Mouse (Mus musculus) stomach, embryonic 14.5 days (tissue): Measurements from ENCODE around the gene Ubtf. TPM values are rescaled to one million over a fixed set of nuclear protein-coding genes. Genes with fewer than 3 reads are reported as not detected.

ENCODE experiments used
- ATAC-seq: fragments of 200-750 bp; cut with Nextera tagmentation; 2 replicates; pipeline ENCODE4 v1.8.0; 2017; ENCODE audit warnings: low read depth, moderate TSS enrichment; ENCODE audit not compliant: insufficient number of reproducible peaks, insufficient read depth, low FRiP score
- H3K27ac ChIP-seq: fragments of 300-500 bp; sonication (generic); 2 replicates; pipeline ENCODE4 v1.5.1; 2014; ENCODE audit warnings: mild to moderate bottlenecking, low read length, moderate library complexity, mixed read lengths
- H3K27me3 ChIP-seq: fragments of 300-500 bp; sonication (generic); 2 replicates; pipeline ENCODE4 v1.6.1; 2014; ENCODE audit warnings: low read length, control low read depth, mixed read lengths; ENCODE audit not compliant: control insufficient read depth, insufficient read depth
- H3K36me3 ChIP-seq: fragments of 300-500 bp; sonication (generic); 2 replicates; pipeline ENCODE4 v1.6.1; 2014; ENCODE audit warnings: mild to moderate bottlenecking, control low read depth, low read length, moderate library complexity, mixed read lengths; ENCODE audit not compliant: control insufficient read depth, insufficient read depth
- H3K4me1 ChIP-seq: fragments of 300-500 bp; sonication (generic); 2 replicates; pipeline ENCODE4 v1.6.1; 2014; ENCODE audit warnings: low read length, control low read depth, mixed read lengths; ENCODE audit not compliant: control insufficient read depth, insufficient read depth
- H3K4me2 ChIP-seq: fragments of 300-500 bp; sonication (generic); replicated peaks from 2 replicates; pipeline ENCODE4 v1.6.1; 2014; ENCODE audit warnings: low read depth, low read length, control low read depth
- H3K4me3 ChIP-seq: fragments of 300-500 bp; sonication (generic); 2 replicates; pipeline ENCODE4 v1.5.1; 2014; ENCODE audit warnings: low read depth, low read length, control low read depth
- H3K9ac ChIP-seq: fragments of 300-500 bp; sonication (generic); replicated peaks from 2 replicates; pipeline ENCODE4 v1.6.1; 2014; ENCODE audit warnings: low read depth, mild to moderate bottlenecking, control low read depth, low read length, moderate library complexity, mixed read lengths
- H3K9me3 ChIP-seq: fragments of 300-500 bp; sonication (generic); 2 replicates; pipeline ENCODE4 v1.6.1; 2016; ENCODE audit warnings: low read depth, low read length, control low read depth; ENCODE audit not compliant: control insufficient read depth
- whole genome bisulfite sequencing: fragments of 180-500 bp; shearing (Covaris S2); extraction: QIAGEN DNeasy Blood & Tissue Kit; methylation state at CpG from one replicate; pipeline ENCODE4 v1.1.7; 2014; 5-methylcytosine and 5-hydroxymethylcytosine counted together
- polyA plus RNA-seq: library from polyadenylated mRNA; unstranded; fragments of >200 nt; fragmentation: Nextera tagmentation; extraction: Ambion mirVana; gene quantifications from 2 replicates; pipeline ENCODE4 v1.2.1, GENCODE M21; 2014

Ubtf gene
- polyA plus RNA-seq, 1 experiment from 2014 or later, result 77.3 TPM

DNA sequence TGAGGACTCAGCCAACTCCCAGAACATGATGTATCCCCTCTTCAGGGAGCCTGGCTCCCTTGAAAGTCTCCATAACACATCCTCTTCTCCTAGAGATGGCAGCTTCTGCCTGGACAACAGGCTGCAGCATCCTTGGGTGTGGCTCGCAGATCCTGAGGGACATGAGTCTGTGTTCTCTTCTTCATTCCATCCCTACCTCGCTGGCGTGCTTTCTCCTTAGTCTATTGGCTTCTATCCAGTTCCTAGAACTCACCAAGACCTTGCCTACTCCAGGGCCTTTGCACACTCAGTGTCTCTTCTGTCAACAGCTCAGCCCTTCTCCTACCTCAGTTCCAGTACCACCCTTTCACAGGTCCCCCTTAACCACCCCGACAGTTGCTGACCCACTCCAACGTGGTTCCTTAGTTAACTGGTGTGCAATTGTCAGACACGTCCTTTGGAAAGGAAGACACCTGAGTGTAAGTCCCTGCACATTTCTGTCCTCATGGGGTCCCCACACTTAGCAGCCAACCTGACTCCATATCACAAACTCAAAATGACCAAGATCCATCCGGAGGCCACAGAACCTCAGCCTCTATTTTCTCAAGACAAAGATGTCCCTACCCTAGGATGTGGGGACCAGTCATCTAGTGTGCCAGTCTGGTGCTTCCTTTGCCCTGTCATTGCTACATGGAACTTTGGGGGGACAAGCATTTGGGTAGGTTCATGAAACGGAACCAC, 42.4 kb upstream of the Ubtf start:
- H3K4me2 ChIP-seq, result no peak overlapping the region
- no peak for ATAC-seq
- H3K9me3 ChIP-seq, result no peaks in the 10 kb centered on the region
- H3K9ac ChIP-seq, result no peak overlapping the region
- H3K4me3 ChIP-seq, result no peak overlapping the region
- no peak overlapping the region for H3K27ac ChIP-seq
- no peaks in the 10 kb centered on the region for H3K4me1 ChIP-seq
- no peaks in the 10 kb centered on the region for H3K36me3 ChIP-seq
- H3K27me3 ChIP-seq, result no peaks in the 10 kb centered on the region
- 80% methylated on average over 8 of the region's 8 CpGs for WGBS

DNA sequence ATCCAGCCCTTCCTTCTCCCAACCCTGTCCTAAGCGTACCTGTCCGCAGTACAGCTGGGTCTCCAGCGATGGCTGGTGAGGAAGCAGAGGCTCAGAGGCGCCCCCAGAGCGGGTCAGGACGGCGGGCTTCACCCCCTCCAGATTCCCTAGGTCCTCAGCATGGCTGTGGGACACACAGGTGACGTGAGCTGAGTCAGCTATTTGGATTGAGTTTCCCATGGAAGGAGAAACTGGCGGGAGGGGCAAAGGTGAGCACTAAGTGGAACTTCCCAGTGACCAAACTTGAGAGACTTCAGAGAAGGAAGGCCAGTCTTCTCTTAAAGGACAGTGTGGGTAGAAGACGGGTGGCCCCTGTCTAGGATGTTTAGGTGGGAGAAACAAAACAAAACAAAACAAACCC, 38.8 kb upstream of the Ubtf start:
- no peak overlapping the region for H3K4me2 ChIP-seq
- no peaks in the 10 kb centered on the region for H3K36me3 ChIP-seq
- no peaks in the 10 kb centered on the region for H3K4me1 ChIP-seq
- no peak overlapping the region for H3K9ac ChIP-seq
- no peak overlapping the region for H3K4me3 ChIP-seq
- H3K9me3 ChIP-seq, result no peaks in the 10 kb centered on the region
- ATAC-seq, result no peak
- H3K27me3 ChIP-seq, result no peaks in the 10 kb centered on the region
- WGBS, result 64% methylated on average over 10 of the region's 10 CpGs
- H3K27ac ChIP-seq, result no peak overlapping the region

- no peak overlapping the region for H3K9ac ChIP-seq
- no peaks in the 10 kb centered on the region for H3K9me3 ChIP-seq
- 59% methylated on average over 31 of the region's 31 CpGs for WGBS
- no peak overlapping the region for H3K27ac ChIP-seq
- no peaks in the 10 kb centered on the region for H3K36me3 ChIP-seq
- H3K4me3 ChIP-seq, result no peak overlapping the region
- no peak for ATAC-seq
- H3K4me1 ChIP-seq, result no peaks in the 10 kb centered on the region
- H3K27me3 ChIP-seq, result no peaks in the 10 kb centered on the region
- no peak overlapping the region for H3K4me2 ChIP-seq
These were observed 37.3 kb upstream of the Ubtf start for GRCm38 (mm10) chr11:102356636-102357350.

- 78% methylated on average over 12 of the region's 12 CpGs for WGBS
- H3K27me3 ChIP-seq, result no peaks in the 10 kb centered on the region
- no peak overlapping the region for H3K4me3 ChIP-seq
- no peak overlapping the region for H3K9ac ChIP-seq
- ATAC-seq, result no peak
- no peaks in the 10 kb centered on the region for H3K4me1 ChIP-seq
- H3K9me3 ChIP-seq, result no peaks in the 10 kb centered on the region
- no peaks in the 10 kb centered on the region for H3K36me3 ChIP-seq
- no peak overlapping the region for H3K27ac ChIP-seq
- no peak overlapping the region for H3K4me2 ChIP-seq
These were observed 36.6 kb upstream of the Ubtf start for GRCm38 (mm10) chr11:102356190-102356589.

DNA sequence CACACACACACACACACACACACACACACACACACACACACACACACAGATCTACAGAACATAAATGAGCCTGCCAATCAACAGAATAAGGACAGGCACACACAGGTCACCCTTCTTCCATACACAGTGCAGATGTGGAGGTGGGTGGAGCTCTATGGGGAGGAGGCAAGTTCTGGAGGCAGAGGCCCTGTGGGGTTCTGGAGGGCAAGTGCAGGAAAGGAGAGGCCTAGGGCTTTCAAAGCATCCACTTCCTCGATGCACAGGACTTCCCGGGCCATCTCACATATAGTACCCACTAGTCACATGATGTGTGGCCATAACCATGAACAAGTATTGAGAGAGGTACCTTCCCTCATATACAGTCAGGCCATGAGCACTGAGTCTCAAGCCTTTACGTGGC, 36.0 kb upstream of the Ubtf start:
- Histone ChIP-seq H3K4me1 (no peaks in the 10 kb centered on the region), H3K27me3 (no peaks in the 10 kb centered on the region), H3K9me3 (no peaks in the 10 kb centered on the region), H3K4me3 (no peak overlapping the region), H3K9ac (no peak overlapping the region), H3K36me3 (no peaks in the 10 kb centered on the region), H3K27ac (no peak overlapping the region), H3K4me2 (no peak overlapping the region)
- no peak for ATAC-seq
- 92% methylated on average over 3 of the region's 3 CpGs for WGBS

DNA sequence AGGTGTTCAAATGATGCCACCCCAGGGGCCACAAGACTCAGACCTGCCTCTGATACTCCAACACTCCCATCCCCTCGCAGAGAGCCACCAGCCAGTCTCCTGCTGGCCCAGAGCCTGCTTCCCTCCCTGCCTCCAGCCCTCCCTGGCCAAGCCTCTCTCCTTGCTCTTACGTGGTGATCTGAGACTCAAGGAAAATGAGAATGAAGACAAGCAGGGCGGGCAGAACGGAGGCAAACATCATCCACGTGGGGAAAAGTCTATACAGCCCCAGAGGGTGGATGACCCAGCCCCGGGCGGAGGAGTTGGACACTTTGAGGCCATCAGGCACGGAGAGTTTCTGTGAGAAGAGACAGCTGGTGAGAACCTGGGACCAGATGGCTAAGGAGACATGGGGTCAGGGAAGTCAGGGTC, 33.5 kb upstream of the Ubtf start:
- H3K27ac ChIP-seq, result no peak overlapping the region
- no peak overlapping the region for H3K4me2 ChIP-seq
- ATAC-seq, result no peak
- H3K9me3 ChIP-seq, result no peaks in the 10 kb centered on the region
- H3K36me3 ChIP-seq, result no peaks in the 10 kb centered on the region
- H3K4me3 ChIP-seq, result no peak overlapping the region
- WGBS, result 23% methylated on average over 8 of the region's 8 CpGs
- H3K4me1 ChIP-seq, result no peaks in the 10 kb centered on the region
- no peak overlapping the region for H3K9ac ChIP-seq
- no peaks in the 10 kb centered on the region for H3K27me3 ChIP-seq

DNA sequence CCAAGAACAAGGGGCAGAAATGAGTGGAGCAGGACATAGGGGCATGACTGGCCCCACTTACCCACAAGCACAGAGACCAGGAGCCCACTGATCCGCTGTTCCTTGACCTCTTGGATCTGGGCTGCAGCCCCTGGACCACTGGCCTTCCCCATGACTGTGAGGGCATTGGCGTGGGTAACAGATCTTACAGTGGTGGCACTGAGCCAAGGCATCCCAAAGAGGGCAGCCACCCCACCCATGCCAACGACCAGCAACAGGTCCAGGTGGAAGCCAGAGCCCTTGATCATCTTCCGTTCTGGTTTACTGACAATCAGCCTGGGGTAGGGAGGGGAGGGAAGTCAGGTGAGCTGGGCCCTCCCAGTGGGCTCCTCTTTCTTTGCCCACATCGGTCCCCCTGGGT, 32.8 kb upstream of the Ubtf start:
- H3K9me3 ChIP-seq, result no peaks in the 10 kb centered on the region
- WGBS, result 54% methylated on average over 5 of the region's 5 CpGs
- no peaks in the 10 kb centered on the region for H3K27me3 ChIP-seq
- H3K4me1 ChIP-seq, result no peaks in the 10 kb centered on the region
- no peak overlapping the region for H3K4me3 ChIP-seq
- no peak overlapping the region for H3K9ac ChIP-seq
- H3K4me2 ChIP-seq, result no peak overlapping the region
- ATAC-seq, result no peak
- no peak overlapping the region for H3K27ac ChIP-seq
- H3K36me3 ChIP-seq, result no peaks in the 10 kb centered on the region

DNA sequence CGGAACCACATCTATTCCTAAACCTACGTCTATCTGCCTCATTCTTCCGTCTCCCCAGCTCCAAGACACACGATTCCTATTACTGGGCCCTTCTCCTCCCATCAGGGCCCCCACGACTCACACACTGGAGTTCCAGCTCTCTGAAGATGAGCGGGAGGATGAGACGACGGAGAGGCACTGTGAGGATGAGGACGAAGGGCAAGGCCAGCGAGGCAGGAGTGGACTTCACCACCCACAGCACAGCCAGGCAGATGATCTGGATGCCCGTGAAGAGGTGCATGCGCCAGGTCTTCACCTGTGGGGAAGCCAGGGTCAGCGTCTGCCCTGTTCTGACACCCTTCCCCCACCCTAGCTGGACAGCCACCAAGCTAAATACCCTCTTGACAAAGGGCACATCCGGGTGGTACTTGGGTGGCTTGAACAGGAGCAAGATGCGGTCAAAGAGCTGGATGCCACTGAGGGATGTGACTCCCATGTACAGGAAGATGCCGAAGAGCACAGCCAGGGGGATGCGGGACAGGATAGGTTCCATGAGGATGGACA, 31.5 kb upstream of the Ubtf start:
- H3K27me3 ChIP-seq, result no peaks in the 10 kb centered on the region
- H3K27ac ChIP-seq, result no peak overlapping the region
- no peak overlapping the region for H3K4me2 ChIP-seq
- H3K36me3 ChIP-seq, result no peaks in the 10 kb centered on the region
- H3K4me1 ChIP-seq, result no peaks in the 10 kb centered on the region
- no peak for ATAC-seq
- H3K9me3 ChIP-seq, result no peaks in the 10 kb centered on the region
- no peak overlapping the region for H3K9ac ChIP-seq
- no peak overlapping the region for H3K4me3 ChIP-seq
- WGBS, result 87% methylated on average over 17 of the region's 17 CpGs
